Mouse (Mus musculus): ENCODE measurements around the gene Rb1. TPM values are rescaled to one million over a fixed set of nuclear protein-coding genes. Genes with fewer than 3 reads are reported as not detected.

Gene Rb1
- polyA plus RNA-seq, 2 experiments, result 15.4 to 22.1 TPM

- 98% methylated on average over 2 of the region's 2 CpGs for WGBS (ENCODE audit: insufficient replicate concordance)
- Histone ChIP-seq H3K4me1 (replicated peaks; ENCODE audit: control insufficient read depth in 2 of 2, insufficient read depth in 2 of 2, low read length in 1 of 2) (peaks cover 2 to 17% of the 10 kb centered on the region in 2 experiments; a peak in 2 of 4 replicates), H3K27ac (no peak overlapping the region), H3K27me3 (ENCODE audit: control insufficient read depth, insufficient read depth, low read length) (no peaks in the 10 kb centered on the region), H3K36me3 (replicated peaks; ENCODE audit: control insufficient read depth, insufficient read depth, low read depth) (no peaks in the 10 kb centered on the region; the same call in none of the 2 replicates), H3K9ac (replicated peaks) (no peak overlapping the region), H3K9me3 (ENCODE audit: control insufficient read depth, low read length) (no peaks in the 10 kb centered on the region), H3K4me3 (ENCODE audit: insufficient read depth in 1 of 2, low read depth in 2 of 2, low read length in 2 of 2) (no peak overlapping the region), H3K4me2 (ENCODE audit: low read depth) (no peak overlapping the region)
- TF ChIP-seq EP300 (IDR thresholded peaks at IDR 0.05; ENCODE audit: low read depth) (no peak), CTCF (IDR thresholded peaks at IDR 0.05; ENCODE audit: low read depth) (no peak)
- DNase-seq (ENCODE audit: low read depth in 3 of 3, low spot score in 3 of 3) (no peak), ATAC-seq (ENCODE audit: insufficient read depth) (no peak)
Observed at GRCm38 (mm10) chr14:73252276-73252675, 73.3 kb downstream of the Rb1 start.

- Histone ChIP-seq H3K9ac (replicated peaks) (no peak overlapping the region), H3K4me1 (replicated peaks; ENCODE audit: control insufficient read depth in 2 of 2, insufficient read depth in 2 of 2, low read length in 1 of 2) (peaks cover 0 to 10% of the 10 kb centered on the region in 2 experiments; a peak in 2 of 4 replicates), H3K27ac (no peak overlapping the region), H3K27me3 (ENCODE audit: control insufficient read depth, insufficient read depth, low read length) (no peaks in the 10 kb centered on the region), H3K4me2 (ENCODE audit: low read depth) (no peak overlapping the region), H3K4me3 (ENCODE audit: insufficient read depth in 1 of 2, low read depth in 2 of 2, low read length in 2 of 2) (no peak overlapping the region), H3K9me3 (ENCODE audit: control insufficient read depth, low read length) (no peaks in the 10 kb centered on the region), H3K36me3 (replicated peaks; ENCODE audit: control insufficient read depth, insufficient read depth, low read depth) (no peaks in the 10 kb centered on the region; the same call in none of the 2 replicates)
- 83% methylated on average over 2 of the region's 2 CpGs for WGBS (ENCODE audit: insufficient replicate concordance)
- no peak for DNase-seq (ENCODE audit: low read depth in 3 of 3, low spot score in 3 of 3)
- TF ChIP-seq CTCF (IDR thresholded peaks at IDR 0.05; ENCODE audit: low read depth) (no peak), EP300 (IDR thresholded peaks at IDR 0.05; ENCODE audit: low read depth) (no peak)
- peak; percentile 52; the same call in 1 of the 2 replicates for ATAC-seq (ENCODE audit: insufficient read depth)
Observed at GRCm38 (mm10) chr14:73250056-73250455, 75.6 kb downstream of the Rb1 start.

- no peak for DNase-seq (ENCODE audit: low read depth in 3 of 3, low spot score in 3 of 3)
- no peaks in the 10 kb centered on the region for H3K9me3 ChIP-seq (ENCODE audit: control insufficient read depth, low read length)
- WGBS (ENCODE audit: insufficient replicate concordance), result 88% methylated on average over 2 of the region's 2 CpGs
- H3K4me1 ChIP-seq (replicated peaks; ENCODE audit: control insufficient read depth in 2 of 2, insufficient read depth in 2 of 2, low read length in 1 of 2), result 0 out of 4 replicates have a peak, but pooled peaks cover 0 to 2% of the 10 kb centered on the region in 2 experiments
- ATAC-seq (ENCODE audit: insufficient read depth), result no peak
- TF ChIP-seq CTCF (IDR thresholded peaks at IDR 0.05; ENCODE audit: low read depth) (no peak), EP300 (IDR thresholded peaks at IDR 0.05; ENCODE audit: low read depth) (no peak)
- H3K4me3 ChIP-seq (ENCODE audit: insufficient read depth in 1 of 2, low read depth in 2 of 2, low read length in 2 of 2), result no peak overlapping the region
- no peak overlapping the region for H3K9ac ChIP-seq (replicated peaks)
- no peak overlapping the region for H3K27ac ChIP-seq
- H3K27me3 ChIP-seq (ENCODE audit: control insufficient read depth, insufficient read depth, low read length), result no peaks in the 10 kb centered on the region
- H3K4me2 ChIP-seq (ENCODE audit: low read depth), result no peak overlapping the region
- peaks cover 5% of the 10 kb centered on the region for H3K36me3 ChIP-seq (replicated peaks; ENCODE audit: control insufficient read depth, insufficient read depth, low read depth)
Observed at GRCm38 (mm10) chr14:73244061-73244597, 81.5 kb downstream of the Rb1 start.

DNA sequence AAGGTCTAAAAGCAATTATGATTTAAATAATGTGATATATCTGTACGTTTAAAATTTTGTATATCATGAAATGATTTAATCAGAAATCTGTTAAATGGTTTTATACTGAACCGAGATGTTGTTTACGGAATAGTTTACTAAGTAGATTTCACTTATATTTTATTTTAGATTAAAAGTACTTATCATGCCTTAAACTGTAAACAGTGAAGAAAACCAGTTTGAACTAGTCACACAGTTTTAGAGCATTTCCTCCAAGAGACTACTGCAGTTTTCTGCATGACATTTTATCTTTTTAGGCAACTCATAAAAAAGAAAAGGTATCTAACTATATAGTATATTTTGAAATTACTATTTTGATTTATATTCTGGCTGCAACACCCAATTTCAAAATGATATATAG, 85.8 kb downstream of the Rb1 start:
- Histone ChIP-seq H3K27me3 (ENCODE audit: control insufficient read depth, insufficient read depth, low read length) (no peaks in the 10 kb centered on the region), H3K9me3 (ENCODE audit: control insufficient read depth, low read length) (no peaks in the 10 kb centered on the region), H3K36me3 (replicated peaks; ENCODE audit: control insufficient read depth, insufficient read depth, low read depth) (peaks cover 5% of the 10 kb centered on the region), H3K4me1 (replicated peaks; ENCODE audit: control insufficient read depth in 2 of 2, insufficient read depth in 2 of 2, low read length in 1 of 2) (peaks cover 4 to 7% of the 10 kb centered on the region in 2 experiments; a peak in 3 of 4 replicates), H3K4me2 (ENCODE audit: low read depth) (no peak overlapping the region), H3K9ac (replicated peaks) (no peak overlapping the region), H3K4me3 (ENCODE audit: insufficient read depth in 1 of 2, low read depth in 2 of 2, low read length in 2 of 2) (no peak overlapping the region), H3K27ac (no peak overlapping the region)
- 49% methylated on average over 3 of the region's 3 CpGs for WGBS (ENCODE audit: insufficient replicate concordance)
- ATAC-seq (ENCODE audit: insufficient read depth) (no peak), DNase-seq (ENCODE audit: low read depth in 3 of 3, low spot score in 3 of 3) (no peak)
- no peak for TF ChIP-seq EP300 (IDR thresholded peaks at IDR 0.05; ENCODE audit: low read depth)
- TF ChIP-seq CTCF (IDR thresholded peaks at IDR 0.05; ENCODE audit: low read depth), result no peak

- 2% methylated on average over 6 of the region's 6 CpGs for WGBS (ENCODE audit: insufficient replicate concordance)
- Histone ChIP-seq H3K9ac (replicated peaks) (peak overlapping the region; percentile 54), H3K4me2 (ENCODE audit: low read depth) (peak overlapping the region; percentile 66), H3K4me3 (ENCODE audit: insufficient read depth in 1 of 2, low read depth in 2 of 2, low read length in 2 of 2) (peak overlapping the region; percentile 57 to 93), H3K36me3 (replicated peaks; ENCODE audit: control insufficient read depth, insufficient read depth, low read depth) (peaks cover 2% of the 10 kb centered on the region), H3K9me3 (ENCODE audit: control insufficient read depth, low read length) (no peaks in the 10 kb centered on the region), H3K4me1 (replicated peaks; ENCODE audit: control insufficient read depth in 2 of 2, insufficient read depth in 2 of 2, low read length in 1 of 2) (peaks cover 8 to 13% of the 10 kb centered on the region in 2 experiments), H3K27me3 (ENCODE audit: control insufficient read depth, insufficient read depth, low read length) (no peaks in the 10 kb centered on the region), H3K27ac (peak overlapping the region; percentile 12)
- no peak for TF ChIP-seq CTCF (IDR thresholded peaks at IDR 0.05; ENCODE audit: low read depth)
- TF ChIP-seq EP300 (IDR thresholded peaks at IDR 0.05; ENCODE audit: low read depth), result no peak; the same call in 1 of the 2 replicates
- peak; percentile 48; the same call in 1 of the 2 replicates for ATAC-seq (ENCODE audit: insufficient read depth)
- DNase-seq (ENCODE audit: low read depth in 3 of 3, low spot score in 3 of 3), result no peak
Observed at GRCm38 (mm10) chr14:73239291-73239690, 86.3 kb downstream of the Rb1 start.
